Mouse (Mus musculus) lung, embryonic 16.5 days (tissue): ENCODE measurements at regions not wholly inside any gene's neighbourhood (a gene's known extent, or its start where the extent isn't known, plus 50 kb on each side); places are given as distances from the start of the nearest gene placed in this dataset.

Experiments
- ATAC-seq: fragments of 200-750 bp; cut with Nextera tagmentation; 2 replicates; pipeline ENCODE4 v1.8.0; 2017; ENCODE audit warnings: low read depth, mild to moderate bottlenecking, moderate library complexity
- H3K27ac ChIP-seq: fragments of 300-500 bp; sonication (generic); 2 replicates; pipeline ENCODE4 v1.5.1; 2014; ENCODE audit warnings: mild to moderate bottlenecking, control low read depth, low read length
- H3K27me3 ChIP-seq: fragments of 300-500 bp; sonication (generic); 2 replicates; pipeline ENCODE4 v1.6.1; 2014; ENCODE audit warnings: low read depth, low read length, mixed read lengths; ENCODE audit not compliant: control insufficient read depth, insufficient read depth
- H3K36me3 ChIP-seq: fragments of 300-500 bp; sonication (generic); 2 replicates; pipeline ENCODE4 v1.6.1; 2014; ENCODE audit warnings: low read length; ENCODE audit not compliant: control insufficient read depth, insufficient read depth
- H3K4me1 ChIP-seq: fragments of 300-500 bp; sonication (generic); replicated peaks from 2 replicates; pipeline ENCODE4 v1.6.1; 2014; ENCODE audit warnings: low read length, mixed read lengths; ENCODE audit not compliant: control insufficient read depth, insufficient read depth
- H3K4me2 ChIP-seq: fragments of 300-500 bp; sonication (generic); 2 replicates; pipeline ENCODE4 v1.6.1; 2014; ENCODE audit warnings: low read depth, low read length, control low read depth
- H3K4me3 ChIP-seq: fragments of 300-500 bp; sonication (generic); 2 replicates; pipeline ENCODE4 v1.5.1; 2014; ENCODE audit warnings: mild to moderate bottlenecking, low read length, control low read depth
- H3K9ac ChIP-seq: fragments of 300-500 bp; sonication (generic); 2 replicates; pipeline ENCODE4 v1.6.1; 2014; ENCODE audit warnings: low read length, control low read depth
- H3K9me3 ChIP-seq: fragments of 300-500 bp; sonication (generic); 2 replicates; pipeline ENCODE4 v1.6.1; 2016; ENCODE audit warnings: low read length; ENCODE audit not compliant: control insufficient read depth
- WGBS: fragments of 180-500 bp; shearing (Covaris S2); extraction: QIAGEN DNeasy Blood & Tissue Kit; methylation state at CpG from one replicate; pipeline ENCODE4 v1.1.7; 2014; 5-methylcytosine and 5-hydroxymethylcytosine counted together

DNA sequence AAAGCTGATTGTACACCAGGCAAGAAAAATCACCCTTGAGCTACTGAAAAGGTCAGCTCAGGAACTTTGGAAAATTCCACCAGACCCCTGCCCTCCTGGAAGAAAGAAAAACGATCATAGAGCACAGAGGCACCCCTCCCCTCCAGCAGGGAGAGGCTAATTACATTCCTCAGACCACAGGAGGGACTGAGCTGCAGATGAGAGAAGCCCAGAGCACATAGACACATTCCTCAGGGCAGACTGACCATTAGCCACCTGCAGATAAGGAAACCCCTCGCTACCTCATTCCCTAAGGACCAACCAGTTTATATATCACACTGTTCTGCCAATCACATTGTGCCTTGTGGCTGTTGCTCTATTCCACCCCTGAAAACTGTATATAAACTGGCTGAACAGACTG lies 230.3 kb downstream of the Parp8 start:
- Histone ChIP-seq H3K9me3 (no peaks in the 10 kb centered on the region), H3K27ac (no peak overlapping the region), H3K36me3 (no peaks in the 10 kb centered on the region), H3K4me3 (no peak overlapping the region), H3K4me2 (no peak overlapping the region), H3K27me3 (no peaks in the 10 kb centered on the region), H3K9ac (no peak overlapping the region), H3K4me1 (no peaks in the 10 kb centered on the region)
- 25% methylated on average over 2 of the region's 2 CpGs for WGBS
- ATAC-seq, result no peak

DNA sequence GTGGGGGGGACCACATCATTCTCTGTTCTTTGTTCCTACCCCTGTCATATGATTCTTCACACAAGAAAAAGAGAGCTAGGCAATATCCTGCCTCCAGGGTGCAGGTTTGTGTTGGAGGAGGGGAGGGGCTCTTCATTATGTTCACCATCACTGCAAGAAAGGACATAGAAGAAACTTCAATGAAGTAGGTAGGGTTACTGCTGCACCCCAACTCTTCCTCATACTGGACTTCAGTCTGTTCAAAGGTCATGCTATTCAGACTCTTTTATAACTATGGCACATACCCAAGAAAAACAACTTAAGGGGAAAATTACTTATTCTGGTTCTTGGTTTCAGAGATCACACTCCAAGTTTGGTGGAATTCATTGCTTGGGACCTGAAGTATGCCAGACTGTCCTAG lies 243.7 kb downstream of the Parp8 start:
- Histone ChIP-seq H3K36me3 (no peaks in the 10 kb centered on the region), H3K27ac (no peak overlapping the region), H3K9ac (no peak overlapping the region), H3K4me3 (no peak overlapping the region), H3K4me2 (no peak overlapping the region), H3K27me3 (no peaks in the 10 kb centered on the region), H3K4me1 (no peaks in the 10 kb centered on the region), H3K9me3 (no peaks in the 10 kb centered on the region)
- no peak for ATAC-seq

- no peaks in the 10 kb centered on the region for H3K27me3 ChIP-seq
- no peak for ATAC-seq
- no peaks in the 10 kb centered on the region for H3K36me3 ChIP-seq
- H3K9me3 ChIP-seq, result no peaks in the 10 kb centered on the region
- H3K27ac ChIP-seq, result no peak overlapping the region
- H3K9ac ChIP-seq, result no peak overlapping the region
- no peaks in the 10 kb centered on the region for H3K4me1 ChIP-seq
- H3K4me3 ChIP-seq, result no peak overlapping the region
- H3K4me2 ChIP-seq, result no peak overlapping the region
- 63% methylated on average over 3 of the region's 3 CpGs for WGBS
These were observed 259.8 kb downstream of the Parp8 start for GRCm38 (mm10) chr13:116765491-116765890.

- Histone ChIP-seq H3K4me3 (no peak overlapping the region), H3K4me1 (no peaks in the 10 kb centered on the region), H3K4me2 (no peak overlapping the region), H3K27me3 (no peaks in the 10 kb centered on the region), H3K9ac (no peak overlapping the region), H3K36me3 (no peaks in the 10 kb centered on the region), H3K27ac (no peak overlapping the region), H3K9me3 (no peaks in the 10 kb centered on the region)
- ATAC-seq, result no peak
- WGBS, result 75% methylated on average over 2 of the region's 2 CpGs
These were observed 265.4 kb downstream of the Parp8 start for GRCm38 (mm10) chr13:116759912-116760311.

GRCm38 (mm10) chr13:116740825-116741224 lies 284.5 kb downstream of the Parp8 start:
- Histone ChIP-seq H3K4me3 (no peak overlapping the region), H3K9ac (no peak overlapping the region), H3K27ac (no peak overlapping the region), H3K9me3 (no peaks in the 10 kb centered on the region), H3K36me3 (no peaks in the 10 kb centered on the region), H3K27me3 (no peaks in the 10 kb centered on the region), H3K4me2 (no peak overlapping the region), H3K4me1 (no peaks in the 10 kb centered on the region)
- 68% methylated on average over 4 of the region's 4 CpGs for WGBS
- ATAC-seq, result no peak

- no peaks in the 10 kb centered on the region for H3K4me1 ChIP-seq
- H3K27me3 ChIP-seq, result no peaks in the 10 kb centered on the region
- H3K27ac ChIP-seq, result no peak overlapping the region
- WGBS, result 57% methylated on average over 14 of the region's 14 CpGs
- H3K4me3 ChIP-seq, result no peak overlapping the region
- no peak overlapping the region for H3K9ac ChIP-seq
- H3K36me3 ChIP-seq, result no peaks in the 10 kb centered on the region
- no peak for ATAC-seq
- H3K4me2 ChIP-seq, result no peak overlapping the region
- no peaks in the 10 kb centered on the region for H3K9me3 ChIP-seq
These were observed 301.8 kb downstream of the Parp8 start for GRCm38 (mm10) chr13:116723361-116724153.

GRCm38 (mm10) chr13:116714809-116715208 lies 310.5 kb downstream of the Parp8 start:
- Histone ChIP-seq H3K27me3 (peaks cover 21% of the 10 kb centered on the region), H3K9me3 (no peaks in the 10 kb centered on the region), H3K4me1 (peaks cover 7% of the 10 kb centered on the region), H3K27ac (no peak overlapping the region), H3K4me3 (no peak overlapping the region), H3K4me2 (no peak overlapping the region), H3K36me3 (no peaks in the 10 kb centered on the region), H3K9ac (no peak overlapping the region)
- WGBS, result 14% methylated on average over 5 of the region's 5 CpGs
- ATAC-seq, result no peak

GRCm38 (mm10) chr13:116711866-116712593 lies 313.3 kb downstream of the Parp8 start:
- peak; percentile 91 for ATAC-seq
- peak overlapping the region; percentile 60 for H3K4me2 ChIP-seq
- no peaks in the 10 kb centered on the region; the same call in 1 of the 2 replicates for H3K9me3 ChIP-seq
- no peak overlapping the region for H3K27ac ChIP-seq
- H3K9ac ChIP-seq, result no peak overlapping the region
- peaks cover 44% of the 10 kb centered on the region for H3K27me3 ChIP-seq
- peaks cover 10% of the 10 kb centered on the region for H3K4me1 ChIP-seq
- H3K36me3 ChIP-seq, result no peaks in the 10 kb centered on the region
- H3K4me3 ChIP-seq, result peak overlapping the region; percentile 42
- under 1% methylated on average over 24 of the region's 24 CpGs for WGBS

DNA sequence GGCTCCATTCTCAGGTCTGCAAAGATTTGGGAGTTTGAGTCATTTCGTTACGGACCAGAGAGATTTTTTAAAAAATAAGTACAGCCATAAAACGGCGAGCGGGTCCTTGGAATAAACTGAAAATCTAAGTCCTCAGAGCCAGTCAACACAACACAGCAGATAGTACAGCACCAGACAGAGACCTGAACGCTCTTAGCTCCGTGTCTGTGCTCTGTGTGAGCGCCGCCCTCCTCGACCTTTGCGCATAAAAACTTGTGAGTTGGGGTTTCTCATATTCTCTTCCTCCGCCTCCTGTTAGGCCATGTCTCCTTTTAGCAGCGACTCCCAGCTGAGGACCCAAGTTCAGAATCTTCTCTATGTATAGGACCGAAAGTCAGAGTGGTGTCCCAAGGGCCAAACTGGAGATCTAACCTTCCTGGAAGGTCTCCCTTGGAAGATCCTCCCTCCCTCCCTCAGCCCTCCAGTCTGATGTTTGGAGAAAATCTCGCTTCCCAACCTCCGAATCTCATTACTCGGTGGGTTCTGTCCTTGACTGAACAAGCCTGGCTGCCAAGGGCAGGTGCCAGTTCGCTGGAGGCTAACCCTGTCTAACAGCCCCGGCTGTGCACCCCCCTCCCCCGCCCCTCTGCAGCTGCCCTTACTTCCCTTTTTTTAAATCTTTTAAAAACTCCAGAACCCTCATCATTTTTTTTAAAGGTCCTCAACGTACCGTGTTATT lies 314.0 kb downstream of the Parp8 start:
- Histone ChIP-seq H3K4me1 (peaks cover 10% of the 10 kb centered on the region), H3K4me3 (peak overlapping the region; percentile 42), H3K27ac (no peak overlapping the region), H3K4me2 (peak overlapping the region; percentile 60), H3K36me3 (no peaks in the 10 kb centered on the region), H3K9ac (no peak overlapping the region), H3K27me3 (peaks cover 51% of the 10 kb centered on the region), H3K9me3 (no peaks in the 10 kb centered on the region; the same call in 1 of the 2 replicates)
- ATAC-seq, result 0 out of 2 replicates have a peak, but pooled peaks have one; percentile 23
- 3% methylated on average over 22 of the region's 22 CpGs for WGBS
